Mouse (Mus musculus) thymus, postnatal 10 days (tissue): ENCODE measurements at regions not wholly inside any gene's neighbourhood (a gene's known extent, or its start where the extent isn't known, plus 50 kb on each side); places are given as distances from the start of the nearest gene placed in this dataset.

Experiments used
- DNase-seq, 2 experiments: peaks; one replicate each; pipeline ENCODE4 v3.0.0; 2021; ENCODE audit warnings: low spot score in 2 of 2

DNA sequence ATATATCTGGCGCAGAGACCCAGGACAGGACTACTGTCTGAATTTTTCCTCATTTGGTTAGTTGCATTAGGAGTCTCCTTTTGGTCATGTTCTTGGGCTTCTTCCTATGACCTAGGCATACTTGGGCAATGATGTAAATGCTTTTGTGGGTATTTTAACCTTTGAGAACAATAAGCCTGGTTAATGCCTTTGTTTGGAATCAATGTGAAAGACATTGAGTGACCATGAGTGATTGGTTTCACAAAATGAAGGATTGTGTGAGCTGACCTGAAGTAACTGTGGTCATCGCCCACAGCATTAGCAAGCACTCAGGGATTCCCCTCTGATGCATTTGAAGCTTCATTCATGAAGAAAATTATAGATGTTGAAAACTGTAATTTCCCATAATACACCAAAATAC is 61.9 kb upstream of the Abcb5 start:
- DNase-seq, result no peak

DNA sequence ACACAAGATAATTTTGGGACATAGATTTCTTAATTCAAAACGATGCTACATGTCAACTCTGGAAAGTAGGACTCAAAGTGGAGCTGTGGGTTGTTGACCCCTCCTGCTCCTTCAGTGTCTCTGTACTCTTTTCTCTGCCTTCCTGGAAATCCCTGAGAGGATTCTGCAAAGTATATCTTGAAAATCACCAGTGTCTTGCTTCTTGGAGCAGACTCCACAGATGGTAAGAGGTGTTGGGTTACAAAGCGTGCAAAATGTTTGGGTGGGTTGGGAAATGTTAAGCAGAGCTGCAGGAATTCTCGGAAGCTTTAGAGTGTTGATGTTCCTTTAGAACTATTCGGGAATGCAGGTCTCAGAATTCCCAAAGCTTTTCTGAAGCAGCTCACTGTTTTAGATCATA is 61.5 kb upstream of the Abcb5 start:
- DNase-seq, result no peak

DNA sequence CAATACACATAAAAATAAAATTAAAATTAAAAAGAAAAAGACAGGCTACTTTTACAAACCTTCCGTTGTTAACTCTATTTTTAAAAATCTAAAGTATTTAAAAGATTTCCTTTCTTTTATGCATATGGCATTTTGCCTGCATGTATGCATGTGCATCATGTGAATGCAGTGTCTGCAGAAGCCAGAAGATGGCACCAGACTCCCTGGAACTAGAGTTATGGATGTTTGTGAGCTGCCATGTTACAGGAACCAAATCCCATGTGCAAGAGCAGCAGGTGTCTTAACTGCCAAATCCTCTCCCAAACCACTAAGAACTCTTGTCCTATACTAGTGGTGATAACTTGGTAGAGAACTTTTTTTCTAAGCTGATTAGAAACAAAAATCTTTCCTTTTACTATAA is 60.1 kb upstream of the Abcb5 start:
- DNase-seq, result peak in 1 of 2 experiments; percentile 16

GRCm38 (mm10) chr12:119024063-119024462 is 57.8 kb upstream of the Abcb5 start:
- no peak for DNase-seq
